Mouse (Mus musculus) spleen, embryonic (tissue): Measurements from ENCODE around the gene Tmed10.

ENCODE experiments used
- CTCF ChIA-PET: fragments of 350-600 bp; sonication (Branson Sonifier 250); formaldehyde crosslinking; loops from one replicate; lab custom pipeline; 2022; lab: Charles Lee

Gene Tmed10

DNA sequence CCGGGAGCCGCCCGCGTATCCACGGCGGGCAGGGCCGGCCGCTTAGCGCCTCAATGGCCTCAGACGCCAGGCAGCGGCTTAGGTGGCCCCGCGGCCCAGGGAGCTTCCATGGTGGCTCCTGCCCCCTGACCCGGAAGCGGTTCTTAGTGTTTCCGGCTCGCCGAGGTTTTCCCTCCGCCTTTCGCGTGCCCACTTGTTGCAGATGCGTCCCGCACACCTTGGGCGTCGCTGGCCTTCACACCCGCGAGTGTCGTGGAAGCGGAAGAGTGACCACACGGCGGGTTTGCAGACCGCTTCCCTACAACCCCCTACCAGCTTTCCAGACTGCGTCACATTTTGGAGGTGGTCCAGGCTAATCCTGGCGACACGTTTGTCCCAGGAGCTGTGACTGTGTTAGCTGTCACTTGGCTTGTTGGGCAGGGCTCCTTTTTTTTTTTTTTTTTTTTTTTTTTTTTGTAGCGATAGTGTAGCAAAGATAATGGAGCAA, 35.4 kb downstream of the Tmed10 start, which contains the start of gene Nek9:
Nek9 (minus strand) TSS at position 120 of the 487 bp plus-strand sequence.
- CTCF ChIA-PET = interaction anchor here (0.5 to 2.0 kb wide), 5 partner anchors 44 to 572 kb away, joined by 5 to 18 read pairs (median 8); no protein-coding TSS in a partner anchor

DNA sequence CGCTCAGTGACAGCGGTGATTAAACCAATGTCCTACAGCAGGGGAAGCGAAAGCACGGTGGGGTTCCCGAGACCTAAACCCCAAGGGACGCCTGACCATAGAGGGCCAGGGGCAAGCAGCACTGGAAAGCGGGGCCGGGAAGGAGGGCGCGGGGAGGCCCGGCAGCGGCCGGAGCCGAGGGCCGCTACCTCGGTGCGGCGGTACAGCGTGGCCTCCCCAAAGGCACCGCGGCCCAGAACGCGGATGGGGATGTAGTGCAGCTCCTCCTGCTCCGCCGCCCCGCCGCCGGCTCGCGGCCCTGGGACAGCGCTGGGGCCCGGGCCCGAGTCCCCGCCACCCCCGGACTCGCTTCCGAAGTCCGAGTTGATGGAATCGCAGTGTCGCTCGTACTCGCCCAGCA, 35.8 kb downstream of the Tmed10 start:
- CTCF ChIA-PET = interaction anchor here (0.6 to 2.0 kb wide), 6 partner anchors 81 to 638 kb away, joined by 3 to 14 read pairs (median 7); no protein-coding TSS in a partner anchor

DNA sequence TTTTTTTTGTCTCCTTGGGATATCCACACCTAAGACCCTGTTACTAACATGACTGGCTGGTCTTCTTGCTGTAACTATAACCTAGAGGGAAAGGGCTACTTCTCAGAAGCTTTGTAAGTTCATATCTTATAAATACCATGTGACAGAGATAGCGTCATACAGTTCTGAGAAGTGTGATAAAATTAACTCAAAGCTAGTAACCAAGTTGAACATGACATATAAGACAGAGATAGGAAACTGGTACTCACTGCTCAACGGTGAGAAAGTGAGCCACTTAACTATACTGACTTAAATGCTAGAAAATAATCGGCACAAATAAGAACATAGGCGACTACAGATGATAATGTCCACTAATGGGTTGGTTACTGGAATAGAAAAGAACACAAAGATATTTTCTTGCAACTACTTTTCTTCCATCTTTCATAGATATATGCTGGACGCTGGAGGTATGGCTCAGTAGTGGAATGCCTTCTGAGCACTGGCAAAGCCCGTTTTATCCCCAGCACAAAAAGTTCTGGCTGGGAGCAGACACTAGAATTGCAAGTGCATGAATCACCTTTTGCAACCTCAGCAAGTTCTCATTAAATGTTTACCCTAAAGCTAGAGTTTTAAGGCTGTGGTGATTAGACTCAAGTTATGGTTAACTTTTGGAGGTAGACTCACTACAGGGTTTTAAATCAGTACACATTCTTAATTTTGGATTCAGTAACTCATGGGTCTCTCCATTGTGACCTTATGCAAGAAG, 36.9 kb downstream of the Tmed10 start:
- CTCF ChIA-PET = interaction anchor here (0.6 to 2.0 kb wide), 6 partner anchors 82 to 1308 kb away, joined by 5 to 14 read pairs (median 7); no protein-coding TSS in a partner anchor

DNA sequence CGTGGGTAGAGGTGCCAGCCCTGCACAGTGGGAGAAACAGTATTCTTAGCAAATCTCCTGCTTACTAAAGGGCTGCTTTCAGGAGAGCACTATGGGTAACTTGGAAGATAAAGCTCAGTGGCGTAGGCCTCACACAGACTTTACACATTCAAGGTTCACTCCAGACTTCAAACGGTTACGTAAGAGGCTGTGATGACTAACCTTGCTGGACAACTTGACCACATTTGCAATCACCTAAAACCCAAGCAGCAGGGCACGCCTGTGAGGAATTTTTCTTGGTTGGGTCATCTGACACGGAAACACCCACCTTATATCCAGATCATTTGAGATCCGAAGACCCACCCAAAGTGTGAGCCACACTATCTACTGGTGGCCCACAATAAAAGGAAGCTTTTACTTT, 44.5 kb downstream of the Tmed10 start:
- CTCF ChIA-PET = no interaction called here

DNA sequence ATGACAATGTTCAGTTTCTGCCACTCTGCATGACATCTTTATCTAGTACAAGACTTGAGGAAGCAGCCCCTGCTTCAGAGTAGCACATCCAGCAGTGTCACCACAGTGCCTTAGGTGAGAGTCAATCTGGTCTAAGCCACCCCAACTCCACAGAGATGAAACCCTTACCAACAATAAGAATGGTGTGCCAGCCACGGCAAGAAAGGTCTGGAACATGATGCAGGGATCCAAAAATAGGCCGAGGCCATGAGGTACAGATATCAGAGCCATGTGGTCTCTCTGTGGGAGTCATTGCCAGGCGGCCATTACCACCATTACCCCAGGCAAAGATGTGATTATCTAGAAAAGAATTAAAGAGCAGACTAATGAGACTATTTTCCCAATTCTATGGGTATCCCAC, 66.0 kb downstream of the Tmed10 start:
- CTCF ChIA-PET = no interaction called here

DNA sequence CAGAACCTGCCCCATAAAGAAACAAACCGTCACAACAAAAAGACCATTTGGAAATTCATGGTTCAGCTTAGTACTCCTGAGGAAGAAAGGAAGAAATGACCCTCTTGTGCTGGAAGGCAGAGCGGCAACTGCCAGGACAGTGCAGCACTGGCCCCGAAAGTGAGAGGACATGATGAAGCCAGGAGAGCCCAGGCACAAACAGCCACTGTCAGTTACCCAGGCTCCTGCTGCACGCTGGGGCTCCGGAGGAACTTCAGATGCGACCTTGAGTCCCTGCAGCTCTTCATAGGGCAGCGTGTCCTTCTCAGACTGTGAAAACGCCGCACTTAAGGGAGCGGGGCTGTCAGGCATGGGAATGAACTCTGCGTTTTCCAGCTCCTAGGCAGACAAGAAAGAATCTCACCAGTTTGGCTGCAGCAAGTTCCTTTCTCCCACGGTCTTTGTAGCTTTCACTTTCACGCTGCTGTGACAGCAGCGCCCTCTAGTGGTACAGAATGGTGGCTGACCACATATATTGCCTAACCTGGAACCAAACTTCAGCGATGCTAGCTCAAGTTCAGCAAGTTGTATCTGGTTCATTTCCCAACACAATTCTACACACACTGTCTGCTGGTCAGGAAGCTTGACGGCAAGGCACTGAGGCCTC, 69.3 kb downstream of the Tmed10 start:
- CTCF ChIA-PET = interaction anchor here (0.6 to 1.8 kb wide), 7 partner anchors 20 to 137 kb away, joined by 3 to 5 read pairs (median 4); partner anchors contain the start of gene Eif2b2

DNA sequence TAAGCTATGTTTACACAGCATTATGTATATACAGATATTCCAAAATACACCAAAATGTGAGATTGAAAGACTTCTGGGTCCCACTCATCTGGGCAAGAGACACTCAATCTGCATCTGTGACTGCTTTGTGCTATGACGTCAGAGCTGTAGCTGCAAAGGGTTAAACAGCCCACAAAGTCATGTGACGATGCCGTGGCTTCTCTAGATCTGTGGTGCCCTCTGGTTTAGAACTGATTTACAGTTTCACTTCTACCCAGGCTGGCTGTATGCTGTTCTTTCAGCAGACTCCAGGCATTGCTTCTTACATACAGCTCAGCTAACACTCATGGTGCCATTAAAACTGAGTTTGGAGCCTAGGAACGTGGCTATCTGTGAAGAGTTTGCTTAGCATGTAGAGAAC, 69.9 kb downstream of the Tmed10 start:
- CTCF ChIA-PET = interaction anchor here (1.1 to 1.8 kb wide), 3 partner anchors 85 to 134 kb away, joined by 3 to 5 read pairs (median 5); partner anchors contain the start of gene Eif2b2

GRCm38 (mm10) chr12:85303256-85303655, 71.4 kb downstream of the Tmed10 start:
- CTCF ChIA-PET = interaction anchor here (0.7 kb wide), 1 partner anchor 184 kb away, joined by 5 read pairs; no protein-coding TSS in a partner anchor

- CTCF ChIA-PET = no interaction called here
These were observed 75.8 kb downstream of the Tmed10 start for GRCm38 (mm10) chr12:85298835-85299180.

DNA sequence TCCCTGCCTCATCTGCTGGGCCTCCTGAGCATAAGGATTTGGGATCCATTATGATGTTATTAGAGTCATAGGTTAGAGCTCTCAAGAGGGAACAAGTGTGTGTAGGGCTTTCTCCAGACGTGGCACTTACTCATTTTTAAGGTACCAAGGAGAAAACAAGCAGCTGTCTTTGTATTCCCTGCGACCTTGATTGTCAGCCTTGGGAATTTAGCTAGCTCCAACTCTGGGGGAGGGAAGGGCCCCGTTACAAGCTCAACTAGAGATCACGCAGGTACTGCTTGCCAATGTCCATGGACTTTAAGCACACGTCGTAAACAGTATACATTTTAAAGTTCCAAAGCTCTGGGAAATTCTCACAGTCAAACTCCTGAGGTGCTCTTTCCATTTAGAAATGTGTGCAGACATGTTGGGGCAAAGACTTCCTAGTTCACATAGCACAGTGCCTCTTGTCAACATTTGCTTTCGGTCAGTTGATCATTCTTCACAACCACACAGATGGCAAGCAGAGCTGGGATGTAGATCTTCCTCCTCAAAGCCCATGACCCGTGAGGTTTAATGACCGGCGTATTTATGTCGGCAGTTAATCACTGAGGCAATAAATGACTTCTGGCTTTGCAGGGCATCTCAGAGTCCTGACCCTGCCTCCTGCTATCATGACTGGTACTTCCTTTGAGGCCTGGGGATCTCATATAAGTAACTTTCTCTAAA, 76.4 kb downstream of the Tmed10 start:
- CTCF ChIA-PET = no interaction called here

DNA sequence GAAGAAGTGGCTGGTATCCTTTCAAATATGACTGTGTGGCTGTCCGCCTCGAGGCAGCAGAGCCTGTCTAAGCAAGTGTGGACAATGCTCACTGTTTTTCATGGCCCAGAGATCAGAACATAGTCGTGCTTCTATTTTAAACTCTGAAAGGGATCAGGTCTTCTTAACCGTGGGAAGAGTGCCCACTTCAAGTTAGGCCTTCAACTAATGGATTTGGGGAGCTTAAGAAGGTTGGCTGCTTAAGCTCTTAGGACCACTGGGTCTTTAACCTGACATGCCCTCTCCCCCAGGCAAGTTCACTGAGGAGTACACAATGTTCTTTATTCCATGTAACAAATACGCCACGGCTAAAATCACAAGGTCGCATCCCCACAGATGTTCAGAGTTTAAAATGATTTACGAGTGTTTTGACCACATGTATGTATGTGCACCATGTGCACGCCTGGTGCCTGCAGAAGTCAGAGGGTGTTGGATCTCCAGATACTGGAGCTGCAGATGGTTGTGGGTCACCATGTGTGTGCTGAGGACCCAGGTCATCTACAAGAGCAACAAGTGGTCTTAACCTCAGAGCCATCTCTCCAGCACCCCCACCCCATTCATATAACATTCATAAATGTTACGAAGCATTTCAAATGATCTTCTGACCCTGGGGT, 77.2 kb downstream of the Tmed10 start:
- CTCF ChIA-PET = no interaction called here

- CTCF ChIA-PET = no interaction called here
These were observed 77.7 kb downstream of the Tmed10 start for GRCm38 (mm10) chr12:85296915-85297314.

GRCm38 (mm10) chr12:85295506-85295905, 79.1 kb downstream of the Tmed10 start:
- CTCF ChIA-PET = interaction anchor here (0.7 kb wide), 1 partner anchor 44 kb away, joined by 18 read pairs; the partner anchor contains the start of gene Nek9

- CTCF ChIA-PET = no interaction called here
These were observed 81.7 kb downstream of the Tmed10 start for GRCm38 (mm10) chr12:85292906-85293305.

DNA sequence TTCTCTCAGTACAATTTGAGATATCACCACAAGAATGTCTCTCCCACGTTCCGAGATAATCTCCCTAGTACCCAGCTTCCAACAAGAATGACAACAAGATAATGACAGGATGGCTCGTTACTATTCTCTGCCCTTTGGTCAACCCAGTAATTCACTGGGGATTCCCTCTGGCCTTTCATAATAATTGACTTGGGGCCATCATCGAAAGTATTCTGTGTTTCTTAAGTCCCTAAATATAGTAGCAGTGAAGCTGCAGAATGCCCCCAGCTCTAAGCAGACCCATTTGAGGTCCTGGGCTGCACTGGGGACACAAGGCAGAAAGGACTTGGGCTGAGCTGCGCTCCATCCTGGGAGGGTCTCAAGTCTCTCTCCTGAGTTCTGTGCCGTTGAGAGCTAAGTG, 82.4 kb downstream of the Tmed10 start:
- CTCF ChIA-PET = no interaction called here

GRCm38 (mm10) chr12:85291541-85291940, 83.1 kb downstream of the Tmed10 start:
- CTCF ChIA-PET = no interaction called here

DNA sequence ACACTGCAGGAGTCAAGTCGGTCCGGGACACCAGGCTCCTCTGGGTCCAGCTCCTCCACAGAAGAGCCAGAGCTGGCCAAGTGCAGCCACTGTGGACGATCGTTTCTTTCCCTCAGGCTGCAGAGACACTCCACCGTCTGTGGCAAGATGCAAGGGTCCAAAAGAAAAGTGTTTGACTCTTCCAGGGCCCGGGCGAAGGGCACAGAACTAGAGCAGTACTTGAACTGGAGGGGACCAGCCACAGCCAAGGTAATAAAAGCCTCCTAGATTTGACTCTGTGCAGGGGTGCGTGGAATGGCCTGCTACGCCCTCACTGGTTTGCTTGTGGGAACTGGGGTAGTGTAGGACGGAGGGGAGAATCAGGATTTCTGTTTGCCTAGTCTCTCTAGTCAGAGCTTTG, 84.0 kb downstream of the Tmed10 start:
- CTCF ChIA-PET = no interaction called here
